ENCODE assay signal across 13 mouse cellular contexts in genomic region chr6:91346906-91347156, GRCm38 (mm10).
DNase-seq lines count a peak whose midpoint lies in the region; ATAC-seq and TF ChIP-seq lines count a peak whose summit lies in the region.
"Had no signal": no experiment of that assay in that cellular context is flagged by ENCODE, and none has a peak within 500 bp of the region (broad histone marks: within the 10 kb centered on the region; RNA-seq: fewer than 3 reads in every experiment).

No protein-coding gene starts in this region.

- no peaks in the 10 kb centered on the region for H3K27me3 ChIP-seq in forebrain, embryonic 11.5 days (ENCODE audit: control insufficient read depth, insufficient read depth, low read length)
- H3K27me3 ChIP-seq in hindbrain, embryonic 14.5 days (ENCODE audit: control insufficient read depth, insufficient read depth, low read length), result no peaks in the 10 kb centered on the region
- no peaks in the 10 kb centered on the region for H3K27me3 ChIP-seq in midbrain, postnatal 0 days (ENCODE audit: insufficient read depth, low read length)

- WGBS in forebrain, embryonic 11.5 days, result 7% methylated on average over 3 of the region's 3 CpGs
- WGBS in hindbrain, embryonic 14.5 days, result 23% methylated on average over 3 of the region's 3 CpGs
- WGBS in midbrain, postnatal 0 days, result 49% methylated on average over 3 of the region's 3 CpGs

- no peaks in the 10 kb centered on the region for H3K36me3 ChIP-seq in forebrain, embryonic 11.5 days (ENCODE audit: control insufficient read depth, insufficient read depth, low read length)
- H3K36me3 ChIP-seq in hindbrain, embryonic 14.5 days (replicated peaks; ENCODE audit: control insufficient read depth, insufficient read depth), result no peaks in the 10 kb centered on the region
- no peaks in the 10 kb centered on the region for H3K36me3 ChIP-seq in midbrain, postnatal 0 days (ENCODE audit: insufficient read depth, low read length)

- TF ChIP-seq CTCF in layer of hippocampus, adult 2 months (conservative IDR thresholded peaks at IDR 0.05), result no peak
- no peak for TF ChIP-seq CTCF in midbrain, postnatal 0 days (IDR thresholded peaks at IDR 0.05)

- H3K4me2 ChIP-seq in forebrain, embryonic 11.5 days (ENCODE audit: low read depth, low read length, severe bottlenecking), result no peak overlapping the region
- H3K4me2 ChIP-seq in hindbrain, embryonic 14.5 days (replicated peaks), result no peak overlapping the region
- H3K4me2 ChIP-seq in midbrain, postnatal 0 days (ENCODE audit: low read depth, low read length, poor library complexity, severe bottlenecking), result no peak overlapping the region
- H3K4me2 ChIP-seq: heart, embryonic 11.5 days had no signal

- no peak overlapping the region for H3K4me3 ChIP-seq in layer of hippocampus, adult 2 months
- H3K4me3 ChIP-seq in forebrain, embryonic 11.5 days (ENCODE audit: low read depth, low read length), result no peak overlapping the region
- no peak overlapping the region for H3K4me3 ChIP-seq in hindbrain, embryonic 14.5 days (replicated peaks; ENCODE audit: low read length)
- no peak overlapping the region for H3K4me3 ChIP-seq in midbrain, postnatal 0 days (ENCODE audit: low read depth, low read length)

- H3K4me1 ChIP-seq in forebrain, embryonic 11.5 days (replicated peaks; ENCODE audit: control insufficient read depth, insufficient read depth, low read length), result peaks cover 55% of the 10 kb centered on the region
- H3K4me1 ChIP-seq in hindbrain, embryonic 14.5 days (replicated peaks; ENCODE audit: control insufficient read depth, insufficient read depth, low read length), result peaks cover 26% of the 10 kb centered on the region
- H3K4me1 ChIP-seq in midbrain, postnatal 0 days (ENCODE audit: insufficient read depth, low read length), result peaks cover 22% of the 10 kb centered on the region; the same call in 1 of the 2 replicates

- peak overlapping the region; percentile 81 for H3K27ac ChIP-seq in layer of hippocampus, adult 2 months
- H3K27ac ChIP-seq in forebrain, embryonic 11.5 days (ENCODE audit: low read depth, low read length), result peak overlapping the region; percentile 94
- peak overlapping the region; percentile 72 for H3K27ac ChIP-seq in hindbrain, embryonic 14.5 days
- H3K27ac ChIP-seq in midbrain, postnatal 0 days (ENCODE audit: low read depth, low read length), result peak overlapping the region; percentile 43; the same call in 1 of the 2 replicates
- H3K27ac ChIP-seq: kidney, postnatal 0 days had no signal

- peak overlapping the region; percentile 45 for H3K9ac ChIP-seq in forebrain, embryonic 11.5 days (ENCODE audit: low read length)
- no peak overlapping the region for H3K9ac ChIP-seq in hindbrain, embryonic 14.5 days
- H3K9ac ChIP-seq in midbrain, postnatal 0 days (replicated peaks; ENCODE audit: low read length, poor library complexity, severe bottlenecking), result no peak overlapping the region

- no peak for DNase-seq in layer of hippocampus, adult 2 months (ENCODE audit: low spot score in 2 of 2)
- no peak for DNase-seq in layer of hippocampus, adult 18-20 months (ENCODE audit: low spot score in 2 of 2)
- DNase-seq in forebrain, embryonic 11.5 days (ENCODE audit: low spot score), result no peak
- DNase-seq in hindbrain, embryonic 14.5 days (ENCODE audit: low spot score), result no peak
- no peak for DNase-seq in midbrain, postnatal 0 days (ENCODE audit: low spot score)
- no peak for DNase-seq in kidney, adult 18-20 months
- no peak for DNase-seq in kidney, postnatal 25 days
- DNase-seq: adrenal gland, postnatal 14 days; spleen, adult 18-20 months had no signal

- no peaks in the 10 kb centered on the region for H3K9me3 ChIP-seq in forebrain, embryonic 11.5 days (ENCODE audit: control insufficient read depth, low read length)
- H3K9me3 ChIP-seq in hindbrain, embryonic 14.5 days (ENCODE audit: control insufficient read depth, low read length), result no peaks in the 10 kb centered on the region
- no peaks in the 10 kb centered on the region for H3K9me3 ChIP-seq in midbrain, postnatal 0 days (ENCODE audit: low read length)

- ATAC-seq in forebrain, embryonic 11.5 days (replicated peaks; ENCODE audit: low FRiP score), result no peak
- ATAC-seq in hindbrain, embryonic 14.5 days (ENCODE audit: low FRiP score), result no peak
- ATAC-seq in midbrain, postnatal 0 days (ENCODE audit: low FRiP score), result no peak
- ATAC-seq in erythroid progenitor cell, adult 5-6 weeks (replicated peaks; ENCODE audit: low FRiP score, poor library complexity, severe bottlenecking), result no peak
- ATAC-seq: lung, postnatal 0 days had no signal

Comparison
In these comparisons a context has a peak if more than half of its experiments do, and no peak if none do; other contexts are left out.
1. H3K27ac ChIP-seq: peak in every context shown above with its lines; median percentile 94 in forebrain, embryonic 11.5 days; 81 in layer of hippocampus, adult 2 months; 72 in hindbrain, embryonic 14.5 days; 43 in midbrain, postnatal 0 days.